Mouse (Mus musculus): ENCODE measurements at regions not wholly inside any gene's neighbourhood (a gene's known extent, or its start where the extent isn't known, plus 50 kb on each side); places are given as distances from the start of the nearest gene placed in this dataset.
A peak's percentile ranks its signal among the peaks of the same experiment; 100 is the strongest.
"Not testable (repeated sequence)": the region's sequence is repeated elsewhere in the genome, so short reads cannot be mapped to it uniquely, and the experiment has no call there.

DNA sequence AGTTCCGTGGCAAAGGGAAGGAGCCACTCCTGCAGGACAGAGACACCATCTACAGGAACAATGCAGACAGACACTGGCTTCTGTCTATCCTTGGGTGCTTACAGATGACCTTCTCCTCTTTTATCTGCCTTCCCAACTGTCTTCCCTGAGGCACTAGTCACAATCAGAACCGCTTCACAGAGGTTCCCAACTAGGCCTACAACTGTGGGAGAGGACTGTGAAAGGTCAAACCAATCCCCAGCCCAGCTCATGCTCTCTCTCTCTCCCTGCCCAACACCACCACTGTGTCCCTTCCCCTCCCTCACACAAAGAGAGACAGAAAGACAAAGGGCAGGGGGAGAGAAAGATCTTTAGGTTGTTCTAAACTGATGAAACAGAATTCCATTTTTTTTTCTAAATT lies 61.3 kb downstream of the Tmem17 start:
- Histone ChIP-seq H3K36me3 (no peaks in the 10 kb centered on the region), H3K27me3 (replicated peaks) (no peaks in the 10 kb centered on the region), H3K9me3 (0 out of 2 replicates have a peak, but pooled peaks cover 3% of the 10 kb centered on the region), H3K4me2 (replicated peaks) (no peak overlapping the region), H3K9ac (no peak overlapping the region), H3K4me3 (no peak overlapping the region), H3K27ac (no peak overlapping the region), H3K4me1 (no peaks in the 10 kb centered on the region)
- ATAC-seq (ENCODE audit: low FRiP score, low read depth): no peak
- 73% methylated on average over 2 of the region's 2 CpGs for WGBS

DNA sequence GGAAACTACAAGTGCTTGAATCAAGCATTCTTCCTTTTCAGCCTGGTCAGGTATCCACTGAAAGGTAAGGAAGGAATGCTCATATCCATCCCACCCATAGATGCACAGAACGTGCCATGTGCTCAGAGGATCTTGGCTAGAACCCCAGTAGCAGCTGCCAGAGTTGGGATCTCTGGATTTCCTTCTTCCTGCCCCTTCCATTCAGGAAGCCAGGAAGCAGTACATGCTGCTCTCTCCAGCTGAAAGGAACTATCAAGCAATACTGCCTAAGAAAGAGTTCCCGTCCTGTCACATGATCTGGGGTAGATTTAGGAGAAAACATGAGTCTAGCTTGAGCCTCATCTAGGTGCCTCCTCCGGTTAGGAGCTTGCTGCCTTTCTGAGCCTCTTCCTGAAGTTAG lies 61.9 kb downstream of the Tmem17 start:
- 82% methylated on average over 3 of the region's 3 CpGs for WGBS
- Histone ChIP-seq H3K27me3 (replicated peaks) (no peaks in the 10 kb centered on the region), H3K4me2 (replicated peaks) (no peak overlapping the region), H3K9ac (no peak overlapping the region), H3K4me1 (no peaks in the 10 kb centered on the region), H3K36me3 (no peaks in the 10 kb centered on the region), H3K27ac (no peak overlapping the region), H3K4me3 (no peak overlapping the region), H3K9me3 (0 out of 2 replicates have a peak, but pooled peaks cover 3% of the 10 kb centered on the region)
- no peak for ATAC-seq (ENCODE audit: low FRiP score, low read depth)

DNA sequence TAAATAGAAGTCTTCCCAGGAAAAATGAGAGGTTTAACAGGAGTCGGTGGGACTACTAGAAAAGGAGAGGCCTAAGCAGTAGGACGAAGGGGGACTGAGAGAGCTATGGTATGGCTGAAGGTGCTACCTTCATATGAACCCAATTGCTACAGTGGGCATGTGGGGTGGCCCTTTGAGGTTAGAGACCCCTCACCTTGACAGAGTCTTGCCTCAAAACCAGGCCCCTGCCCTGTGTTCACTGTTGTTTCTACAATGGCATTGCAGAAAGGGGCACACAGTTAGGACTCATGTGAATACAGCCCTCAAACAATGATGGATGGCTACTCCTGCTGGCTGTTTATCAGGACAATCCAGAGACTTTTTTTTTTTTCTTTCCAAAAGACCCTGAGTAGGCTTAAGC lies 62.6 kb downstream of the Tmem17 start:
- no peak overlapping the region for H3K4me3 ChIP-seq
- H3K27me3 ChIP-seq (replicated peaks): no peaks in the 10 kb centered on the region
- 90% methylated on average over 2 of the region's 2 CpGs for WGBS
- no peak overlapping the region for H3K27ac ChIP-seq
- ATAC-seq (ENCODE audit: low FRiP score, low read depth): no peak
- H3K4me2 ChIP-seq (replicated peaks): no peak overlapping the region
- H3K4me1 ChIP-seq: no peaks in the 10 kb centered on the region
- no peak overlapping the region for H3K9ac ChIP-seq
- H3K9me3 ChIP-seq: 0 out of 2 replicates have a peak, but pooled peaks cover 3% of the 10 kb centered on the region
- H3K36me3 ChIP-seq: no peaks in the 10 kb centered on the region

DNA sequence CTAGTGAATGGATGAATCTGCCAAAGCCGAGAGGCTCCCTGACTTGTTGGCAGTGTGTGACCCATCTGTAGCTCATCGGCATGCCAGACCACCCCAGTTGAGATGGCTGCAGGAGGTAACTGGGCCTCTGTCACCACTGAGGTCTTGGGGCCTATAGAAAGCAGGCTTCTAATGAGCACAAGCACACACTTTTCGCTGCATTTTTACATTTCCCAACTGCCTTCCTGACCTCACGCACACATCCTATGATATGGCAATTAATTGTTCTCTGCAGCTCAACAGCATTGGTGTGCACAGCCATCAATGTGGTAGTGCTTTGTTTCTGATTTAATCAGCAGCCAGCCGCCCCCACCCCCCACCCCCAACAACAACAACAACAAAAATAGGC lies 72.2 kb downstream of the Tmem17 start:
- Histone ChIP-seq H3K9ac (no peak overlapping the region), H3K4me2 (replicated peaks) (peak overlapping the region; percentile 55), H3K4me1 (peaks cover 16% of the 10 kb centered on the region), H3K27me3 (replicated peaks) (no peaks in the 10 kb centered on the region), H3K9me3 (no peaks in the 10 kb centered on the region), H3K27ac (no peak overlapping the region; the same call in 1 of the 2 replicates), H3K36me3 (no peaks in the 10 kb centered on the region), H3K4me3 (no peak overlapping the region)
- peak; percentile 68 for ATAC-seq (ENCODE audit: low FRiP score, low read depth)
- WGBS: 28% methylated on average over 5 of the region's 5 CpGs

DNA sequence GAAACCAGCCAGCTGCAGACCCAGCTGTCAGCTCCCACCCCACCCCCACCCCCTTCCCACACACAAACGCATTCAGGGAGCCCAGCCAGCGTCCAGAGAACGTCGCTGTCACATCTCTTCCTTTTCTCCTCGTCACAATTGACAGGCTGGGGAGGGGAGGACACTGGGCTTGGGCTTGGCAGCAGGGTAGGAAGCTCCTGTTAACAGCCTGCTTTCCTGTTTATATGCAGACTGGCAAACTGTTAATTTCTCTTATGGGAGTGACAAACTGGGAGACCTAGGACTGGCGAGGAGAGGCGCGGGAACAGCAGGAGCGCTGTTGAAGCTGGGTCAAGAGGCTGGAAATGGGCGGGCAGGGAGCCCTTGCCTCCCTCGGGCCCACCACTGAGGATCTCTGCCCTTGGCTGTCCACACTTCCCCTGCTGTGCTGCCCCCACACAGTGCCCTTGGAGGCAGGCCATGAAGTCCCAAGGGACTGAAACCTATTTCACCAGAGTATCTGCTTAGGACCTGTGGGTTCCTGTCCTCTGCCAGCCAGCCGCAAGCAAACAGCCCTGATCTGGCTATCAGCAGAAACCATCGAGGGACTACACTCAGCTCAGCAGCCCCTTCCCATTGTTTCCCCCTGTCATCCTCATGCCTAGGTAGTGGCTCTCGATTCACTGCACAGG lies 72.7 kb downstream of the Tmem17 start:
- WGBS: 9% methylated on average over 14 of the region's 14 CpGs
- Histone ChIP-seq H3K27ac (0 out of 2 replicates have a peak overlapping the region, but pooled peaks have one; percentile 28), H3K27me3 (replicated peaks) (no peaks in the 10 kb centered on the region), H3K9ac (peak overlapping the region; percentile 38; the same call in 1 of the 2 replicates), H3K4me1 (peaks cover 16% of the 10 kb centered on the region), H3K36me3 (no peaks in the 10 kb centered on the region), H3K9me3 (no peaks in the 10 kb centered on the region), H3K4me3 (peak overlapping the region; percentile 13; the same call in 1 of the 2 replicates), H3K4me2 (replicated peaks) (peak overlapping the region; percentile 55)
- ATAC-seq (ENCODE audit: low FRiP score, low read depth): peak; percentile 88

DNA sequence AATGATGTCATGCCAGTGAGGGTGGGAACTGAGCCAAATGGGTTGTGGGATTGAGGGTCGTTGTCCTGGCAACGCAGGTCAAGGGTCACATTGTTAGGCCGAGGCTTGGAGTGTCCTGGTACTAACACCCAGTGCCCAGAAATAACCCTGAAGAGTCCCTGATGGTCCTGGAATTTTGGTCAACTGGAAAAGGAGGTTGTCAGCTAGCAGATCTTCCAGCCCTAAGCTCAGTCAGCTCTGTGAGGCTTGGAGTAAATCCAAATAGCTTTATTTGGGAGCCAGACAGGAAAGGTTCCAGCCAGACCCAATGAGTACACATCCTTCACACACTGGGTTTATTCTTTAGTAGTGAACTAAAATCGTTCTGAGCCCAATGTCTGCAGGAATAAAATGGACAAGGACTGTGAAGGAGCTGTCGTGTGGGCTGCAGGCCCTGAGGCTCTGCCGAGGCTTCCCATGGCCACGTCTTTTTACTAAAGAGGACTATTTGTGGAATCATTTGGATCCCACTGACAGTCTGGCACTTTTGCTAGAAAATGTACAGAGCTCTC lies 75.9 kb downstream of the Tmem17 start:
- ATAC-seq (ENCODE audit: low FRiP score, low read depth): no peak
- H3K4me3 ChIP-seq: no peak overlapping the region
- 52% methylated on average over 7 of the region's 7 CpGs for WGBS
- no peaks in the 10 kb centered on the region for H3K27me3 ChIP-seq (replicated peaks)
- no peak overlapping the region for H3K27ac ChIP-seq
- H3K9me3 ChIP-seq: no peaks in the 10 kb centered on the region
- H3K9ac ChIP-seq: no peak overlapping the region
- H3K4me2 ChIP-seq (replicated peaks): no peak overlapping the region
- peaks cover 16% of the 10 kb centered on the region for H3K4me1 ChIP-seq
- H3K36me3 ChIP-seq: no peaks in the 10 kb centered on the region

DNA sequence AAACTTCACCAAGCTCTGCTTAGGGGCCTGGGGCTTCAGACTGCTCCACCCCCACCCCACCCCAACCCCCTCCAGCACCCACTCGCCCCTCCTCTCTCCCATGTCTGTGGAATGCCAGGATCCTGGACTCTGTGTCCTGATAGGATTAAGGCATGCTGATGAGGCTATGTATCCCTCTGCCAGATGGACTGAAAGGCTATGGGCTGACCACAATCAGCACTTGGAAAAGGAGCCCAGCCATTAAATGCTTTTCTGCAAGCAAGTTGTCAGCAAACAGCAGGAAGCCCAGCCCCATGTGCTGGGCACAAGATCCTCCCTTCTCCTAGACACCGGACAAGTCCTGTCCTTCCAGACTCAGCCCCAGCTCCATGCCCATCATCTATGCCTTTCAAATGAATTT lies 76.7 kb downstream of the Tmem17 start:
- no peak overlapping the region for H3K9ac ChIP-seq
- ATAC-seq (ENCODE audit: low FRiP score, low read depth): no peak
- peaks cover 16% of the 10 kb centered on the region for H3K4me1 ChIP-seq

DNA sequence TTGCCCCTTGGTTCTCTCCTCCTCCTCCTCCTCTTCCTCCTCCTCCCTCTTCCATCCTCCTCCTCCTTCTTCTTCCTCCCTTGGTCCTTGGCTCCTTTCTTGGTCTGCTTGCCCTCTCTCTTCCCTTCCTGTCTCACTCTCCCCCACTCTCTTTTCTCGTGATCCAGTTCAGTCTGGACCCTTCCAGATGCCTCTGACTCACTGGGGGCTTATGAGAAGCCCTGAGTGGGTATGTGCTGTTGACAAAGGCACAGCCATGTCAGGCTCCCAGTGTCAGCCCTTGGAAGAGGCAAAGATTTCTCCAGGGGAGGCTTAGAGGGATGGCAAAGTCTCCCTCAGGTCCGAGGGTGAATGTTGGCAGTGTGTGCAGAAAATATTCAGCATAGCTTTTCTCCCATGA lies 78.0 kb downstream of the Tmem17 start:
- H3K9me3 ChIP-seq: no peaks in the 10 kb centered on the region
- peaks cover 7% of the 10 kb centered on the region for H3K4me1 ChIP-seq
- no peak overlapping the region for H3K4me2 ChIP-seq (replicated peaks)
- no peaks in the 10 kb centered on the region for H3K36me3 ChIP-seq
- no peaks in the 10 kb centered on the region for H3K27me3 ChIP-seq (replicated peaks)
- H3K9ac ChIP-seq: no peak overlapping the region
- H3K27ac ChIP-seq: no peak overlapping the region
- no peak for ATAC-seq (ENCODE audit: low FRiP score, low read depth)
- WGBS: 70% methylated on average over 2 of the region's 2 CpGs
- no peak overlapping the region for H3K4me3 ChIP-seq

More for the DNA sequence above, 76.7 kb downstream of the Tmem17 start:
- Histone ChIP-seq H3K27ac (no peak overlapping the region), H3K4me3 (no peak overlapping the region), H3K4me2 (replicated peaks) (no peak overlapping the region), H3K9me3 (no peaks in the 10 kb centered on the region), H3K27me3 (replicated peaks) (no peaks in the 10 kb centered on the region), H3K36me3 (no peaks in the 10 kb centered on the region)
- 37% methylated on average over 2 of the region's 2 CpGs for WGBS

DNA sequence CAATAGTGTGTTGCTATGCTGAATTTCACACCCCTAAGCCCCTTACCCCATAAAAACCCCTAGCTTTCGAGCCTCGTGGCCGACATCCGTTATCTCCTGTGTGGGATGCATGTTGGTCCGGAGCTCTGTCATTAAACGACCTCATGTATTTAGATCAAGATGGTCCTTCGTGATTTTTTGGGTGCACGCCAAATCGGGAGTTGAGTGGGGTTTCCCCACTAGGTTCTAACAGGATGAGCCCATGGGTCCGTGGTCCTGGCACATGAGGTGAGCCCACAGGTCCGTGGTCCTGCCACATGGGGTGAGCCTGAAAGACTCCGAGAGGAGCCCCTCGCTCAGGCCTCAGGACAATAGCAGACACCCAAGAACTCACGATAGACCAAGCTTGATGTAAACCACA lies 79.2 kb downstream of the Tmem17 start:
- not testable (repeated sequence) for H3K27me3 ChIP-seq (replicated peaks); ATAC-seq (ENCODE audit: low FRiP score, low read depth); H3K4me2 ChIP-seq (replicated peaks); H3K9me3 ChIP-seq; H3K4me1 ChIP-seq; H3K36me3 ChIP-seq; H3K27ac ChIP-seq; H3K4me3 ChIP-seq; H3K9ac ChIP-seq
- WGBS: 92% methylated on average over 14 of the region's 14 CpGs

DNA sequence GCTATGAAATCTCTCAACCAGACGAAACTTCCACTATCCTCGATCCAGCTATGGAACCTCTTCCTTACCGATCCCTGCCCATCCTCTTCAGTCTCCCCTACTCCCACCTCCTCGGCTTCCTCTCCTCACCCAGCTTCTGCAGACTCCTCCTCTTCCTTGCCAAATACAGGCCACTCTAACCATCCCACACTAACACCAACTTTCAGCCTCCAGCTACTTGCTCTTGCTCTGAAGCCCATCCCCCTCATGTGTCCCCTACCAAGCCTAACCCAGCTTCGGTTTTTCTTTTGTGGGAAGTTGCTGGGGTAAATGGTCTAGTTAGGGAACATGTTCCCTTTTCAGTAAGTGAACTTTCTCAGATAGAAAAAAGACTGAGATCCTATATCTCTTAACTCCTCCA lies 80.8 kb downstream of the Tmem17 start:
- H3K36me3 ChIP-seq: no peaks in the 10 kb centered on the region
- no peak for ATAC-seq (ENCODE audit: low FRiP score, low read depth)
- peaks cover 6% of the 10 kb centered on the region for H3K4me1 ChIP-seq
- no peak overlapping the region for H3K4me2 ChIP-seq (replicated peaks)
- no peak overlapping the region for H3K27ac ChIP-seq
- no peak overlapping the region for H3K9ac ChIP-seq
- no peak overlapping the region for H3K4me3 ChIP-seq
- H3K9me3 ChIP-seq: no peaks in the 10 kb centered on the region
- 85% methylated on average over 5 of the region's 5 CpGs for WGBS
- no peaks in the 10 kb centered on the region for H3K27me3 ChIP-seq (replicated peaks)

DNA sequence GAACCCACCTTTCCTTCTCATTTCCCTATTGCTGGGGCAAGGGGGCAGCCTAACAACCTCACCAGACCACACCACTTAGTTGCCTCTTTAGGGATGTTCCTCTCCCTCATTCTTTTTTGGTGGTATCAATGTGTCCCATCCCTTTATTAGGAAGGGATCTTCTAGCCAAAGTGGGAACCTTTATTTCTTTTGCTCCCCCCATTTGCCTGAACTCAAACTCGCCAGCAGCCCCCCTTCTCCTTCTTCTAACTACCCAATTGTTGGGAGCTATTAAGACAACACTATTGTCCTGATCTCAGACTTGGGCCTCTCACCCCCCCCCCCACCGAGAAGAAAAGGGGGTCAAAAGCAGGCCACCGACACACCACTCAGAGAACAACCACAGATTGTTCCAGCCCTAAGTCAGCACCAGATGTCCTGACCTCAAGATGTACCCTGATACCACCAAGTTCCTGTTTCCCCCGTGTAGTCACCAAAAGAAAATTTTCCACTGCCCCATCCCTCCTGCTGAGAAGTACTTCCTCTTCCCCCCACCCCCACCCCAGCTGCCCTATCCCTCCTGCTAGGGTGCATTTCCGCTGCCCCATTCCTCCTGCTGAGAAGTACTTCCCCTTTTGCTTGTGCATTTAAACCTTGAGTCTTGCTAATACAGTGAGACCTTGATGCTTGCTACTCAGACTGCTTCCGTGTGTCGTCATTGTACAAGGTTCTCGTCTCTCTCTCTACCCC lies 84.4 kb downstream of the Tmem17 start:
- H3K9me3 ChIP-seq: no peaks in the 10 kb centered on the region
- H3K4me2 ChIP-seq (replicated peaks): no peak overlapping the region
- H3K4me1 ChIP-seq: no peaks in the 10 kb centered on the region
- no peak overlapping the region for H3K9ac ChIP-seq
- WGBS: 77% methylated on average over 8 of the region's 8 CpGs
- H3K27ac ChIP-seq: no peak overlapping the region
- ATAC-seq (ENCODE audit: low FRiP score, low read depth): no peak
- no peaks in the 10 kb centered on the region for H3K36me3 ChIP-seq
- H3K27me3 ChIP-seq (replicated peaks): no peaks in the 10 kb centered on the region
- no peak overlapping the region for H3K4me3 ChIP-seq

DNA sequence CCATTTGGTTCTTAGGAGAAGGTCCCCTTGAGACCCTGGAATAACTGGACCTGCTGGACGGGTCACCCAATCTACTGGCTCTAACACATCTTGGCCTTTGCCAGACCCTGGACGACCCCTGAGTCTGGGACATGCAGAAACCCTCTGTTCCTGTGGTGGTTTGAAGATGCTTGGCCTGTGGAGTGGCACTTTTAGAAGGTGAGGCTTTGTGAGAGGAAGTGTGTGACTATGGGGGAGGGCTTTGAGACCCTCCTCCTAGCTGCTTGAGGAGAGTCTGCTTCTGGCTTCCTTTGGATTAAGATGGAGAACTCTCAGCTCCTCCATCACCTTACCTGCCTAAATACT lies 84.9 kb downstream of the Tmem17 start:
- Histone ChIP-seq H3K9me3 (no peaks in the 10 kb centered on the region), H3K4me3 (no peak overlapping the region), H3K27ac (no peak overlapping the region), H3K9ac (no peak overlapping the region), H3K4me1 (no peaks in the 10 kb centered on the region), H3K4me2 (replicated peaks) (no peak overlapping the region), H3K27me3 (replicated peaks) (no peaks in the 10 kb centered on the region), H3K36me3 (no peaks in the 10 kb centered on the region)
- 92% methylated on average over 2 of the region's 2 CpGs for WGBS
- ATAC-seq (ENCODE audit: low FRiP score, low read depth): no peak
